Mouse (Mus musculus) kidney, postnatal 25 days (tissue): ENCODE data around the gene Btbd19.

ENCODE experiments used
- DNase-seq, 2 experiments: peaks; one replicate each; pipeline ENCODE4 v3.0.0; 2021; ENCODE audit warnings: mixed read lengths in 2 of 2

Btbd19 gene

DNA sequence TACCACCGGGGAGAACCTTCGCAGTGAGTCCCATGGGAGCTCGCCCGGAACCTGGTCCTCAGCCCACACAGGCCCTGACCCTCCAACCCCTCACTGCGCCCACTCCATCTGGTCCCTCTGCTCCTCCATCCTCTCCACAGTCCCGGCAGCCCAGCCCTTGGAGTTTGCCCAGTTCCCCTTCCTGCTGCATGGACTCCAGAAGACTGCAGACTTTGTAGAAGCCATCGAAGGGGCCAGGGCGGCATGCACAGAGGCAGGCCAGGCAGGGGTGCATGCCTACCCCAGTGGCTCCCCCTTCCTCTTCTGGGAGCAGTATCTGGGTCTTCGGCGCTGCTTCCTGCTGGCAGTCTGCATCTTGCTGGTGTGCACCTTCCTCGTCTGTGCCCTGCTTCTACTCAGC is 14.5 kb downstream of the Btbd19 start:
- no peak for DNase-seq

DNA sequence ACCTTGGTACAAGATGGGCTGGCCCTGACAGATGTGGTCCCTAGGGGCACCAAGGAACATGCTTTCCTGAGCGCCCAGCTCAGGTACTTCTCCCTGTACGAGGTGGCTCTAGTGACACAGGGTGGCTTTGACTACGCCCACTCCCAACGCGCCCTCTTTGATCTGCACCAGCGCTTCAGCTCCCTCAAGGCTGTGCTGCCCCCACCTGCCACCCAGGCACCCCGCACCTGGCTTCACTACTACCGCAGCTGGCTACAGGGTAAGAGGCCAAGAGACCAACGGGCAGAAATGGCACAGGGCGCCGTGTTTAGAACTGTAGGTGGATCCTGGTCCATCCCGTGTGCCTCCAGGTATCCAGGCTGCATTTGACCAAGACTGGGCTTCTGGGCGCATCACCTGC is 15.3 kb downstream of the Btbd19 start:
- DNase-seq = no peak

DNA sequence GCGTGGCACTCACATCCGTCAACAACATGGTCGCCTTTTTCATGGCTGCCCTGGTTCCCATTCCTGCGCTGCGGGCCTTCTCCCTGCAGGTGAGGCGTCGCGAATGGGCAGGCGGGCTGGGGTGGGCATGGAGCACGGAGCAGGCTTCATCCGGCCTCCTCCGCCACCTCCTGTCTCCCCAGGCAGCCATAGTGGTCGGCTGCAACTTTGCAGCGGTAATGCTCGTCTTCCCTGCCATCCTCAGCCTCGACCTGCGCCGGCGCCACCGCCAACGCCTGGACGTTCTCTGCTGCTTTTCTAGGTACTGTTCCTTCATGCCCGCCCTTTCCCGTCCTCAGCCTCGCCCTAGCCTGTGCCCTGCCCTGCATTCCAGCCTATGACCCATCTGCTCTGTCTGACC is 16.2 kb downstream of the Btbd19 start:
- DNase-seq = no peak

DNA sequence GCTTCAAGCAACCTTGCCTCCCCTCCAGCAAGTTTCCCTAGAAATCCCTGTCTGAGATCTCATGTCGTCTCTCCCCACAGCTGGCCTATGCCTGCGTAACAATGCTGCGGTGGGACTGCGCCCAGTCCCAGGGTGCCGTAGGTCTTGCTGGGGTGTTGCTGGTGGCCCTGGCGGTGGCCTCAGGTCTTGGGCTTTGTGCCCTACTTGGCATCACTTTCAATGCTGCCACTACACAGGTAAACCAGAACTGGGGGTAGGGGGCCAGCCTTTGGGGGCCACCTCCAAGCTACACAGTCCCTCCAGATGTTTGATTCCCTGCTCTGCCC is 17.0 kb downstream of the Btbd19 start:
- no peak for DNase-seq

DNA sequence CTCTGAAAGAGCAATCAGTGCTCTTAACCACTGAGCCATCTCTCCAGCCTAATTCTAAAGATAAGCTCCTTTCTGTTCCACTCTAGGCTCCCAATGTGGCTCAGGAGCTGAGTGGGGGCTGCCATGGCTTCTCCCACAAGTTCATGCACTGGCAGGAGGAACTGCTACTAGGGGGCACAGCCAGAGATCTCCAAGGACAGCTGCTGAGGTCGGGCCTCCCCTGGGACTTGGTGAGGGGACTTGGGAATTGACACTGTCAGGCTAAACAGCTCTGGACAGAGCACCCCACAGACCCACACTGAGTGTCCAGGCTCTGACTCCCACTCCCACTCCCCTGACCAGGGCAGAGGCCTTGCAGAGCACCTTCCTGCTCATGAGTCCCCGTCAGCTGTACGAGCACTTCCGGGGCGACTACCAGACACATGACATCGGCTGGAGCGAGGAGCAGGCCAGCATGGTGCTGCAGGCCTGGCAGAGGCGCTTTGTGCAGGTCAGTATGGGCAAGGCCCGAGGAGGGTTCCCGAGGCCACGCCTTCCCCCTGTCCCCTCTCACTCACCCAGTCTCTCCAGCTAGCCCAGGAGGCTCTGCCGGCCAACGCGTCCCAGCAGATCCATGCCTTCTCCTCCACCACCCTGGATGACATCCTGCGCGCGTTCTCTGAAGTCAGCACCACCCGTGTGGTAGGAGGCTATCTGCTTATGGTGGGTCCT is 17.6 kb downstream of the Btbd19 start:
- no peak for DNase-seq

DNA sequence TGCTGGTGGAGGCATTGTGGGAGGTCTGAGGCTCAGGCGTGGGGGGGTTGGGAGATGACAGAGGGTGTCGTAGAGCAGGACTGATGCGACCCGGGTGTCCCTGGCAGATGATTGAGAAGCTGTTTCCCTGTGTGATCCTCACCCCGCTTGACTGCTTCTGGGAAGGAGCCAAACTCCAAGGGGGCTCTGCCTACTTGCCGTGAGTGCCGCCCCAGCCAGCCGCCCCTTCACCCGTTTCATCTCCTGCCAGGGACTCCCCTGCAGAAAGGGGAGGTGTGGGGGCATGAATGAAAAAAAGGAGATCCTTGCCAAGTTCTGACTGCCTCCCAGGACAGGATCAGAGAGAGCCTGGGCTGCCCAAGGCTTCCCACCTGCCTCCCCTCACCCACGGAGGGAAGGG is 20.4 kb downstream of the Btbd19 start:
- no peak for DNase-seq

DNA sequence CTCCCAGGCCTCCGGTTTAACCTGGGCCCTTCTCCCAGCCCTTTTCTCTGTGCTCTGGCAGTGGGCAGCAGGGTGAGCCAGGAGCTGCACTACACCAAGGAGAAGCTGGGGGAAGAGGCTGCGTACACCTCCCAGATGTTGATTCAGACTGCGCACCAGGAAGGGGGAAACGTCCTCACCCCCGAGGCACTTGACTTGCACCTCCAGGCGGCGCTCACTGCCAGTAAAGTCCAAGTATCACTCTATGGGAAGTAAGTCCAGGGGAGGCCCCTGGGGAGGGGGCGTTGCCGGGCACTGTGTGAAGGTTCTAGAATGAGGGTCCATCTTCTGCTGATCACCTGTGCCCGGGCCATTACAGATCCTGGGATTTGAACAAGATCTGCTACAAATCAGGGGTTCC is 20.9 kb downstream of the Btbd19 start:
- DNase-seq = no peak

DNA sequence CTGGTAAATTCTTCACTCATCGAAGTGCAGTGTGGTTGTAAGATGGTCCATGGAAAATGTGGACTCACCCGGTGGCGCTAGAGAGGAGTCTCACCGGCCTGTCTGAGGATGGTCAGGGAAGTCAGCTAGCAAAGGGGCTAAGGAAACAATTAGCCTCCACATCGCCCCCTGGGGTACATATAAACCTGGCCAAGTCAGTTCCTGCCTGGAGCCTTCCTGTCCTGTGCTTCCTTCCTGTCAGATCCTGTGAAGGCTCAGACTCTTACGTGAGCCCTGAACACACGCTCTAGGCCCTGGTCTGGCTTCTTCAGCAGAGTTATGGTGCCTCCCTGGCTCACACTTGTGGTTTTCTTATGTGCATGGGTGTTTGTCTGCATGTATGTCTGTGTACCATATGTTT is 24.3 kb downstream of the Btbd19 start:
- DNase-seq = peak; percentile 69 to 71

DNA sequence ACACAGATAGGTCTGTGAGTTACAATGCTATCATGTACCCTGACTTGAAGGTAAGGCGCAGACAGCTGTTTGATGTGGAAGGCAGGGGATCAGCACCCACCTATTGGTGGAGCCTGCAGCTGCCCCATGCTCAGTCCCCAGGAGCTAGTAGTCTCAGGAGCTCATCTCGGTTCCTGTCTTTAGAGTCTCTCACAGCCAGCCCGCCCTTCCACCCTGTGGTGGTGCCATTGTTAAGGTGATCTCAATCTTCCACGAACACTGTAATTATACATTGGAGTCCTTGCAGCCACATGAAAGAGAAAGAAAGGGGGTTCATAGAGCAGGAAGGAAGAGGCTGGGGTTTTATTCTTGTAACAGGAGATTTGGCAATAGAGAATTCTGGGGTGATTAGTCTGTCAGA is 25.5 kb downstream of the Btbd19 start:
- no peak for DNase-seq

DNA sequence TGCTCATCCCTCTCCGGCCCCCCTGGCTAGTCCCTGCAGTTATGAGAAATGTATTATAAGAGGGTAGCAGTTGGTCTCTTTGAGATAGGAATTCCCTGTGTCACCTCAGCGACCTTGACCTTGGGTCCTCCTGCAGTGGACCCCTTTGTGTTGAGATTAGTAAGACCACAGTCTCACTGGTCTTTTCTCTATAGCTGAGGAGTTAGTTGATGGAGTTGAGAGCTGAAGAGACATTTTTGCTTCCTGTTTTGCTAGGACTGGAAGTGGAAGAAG is 26.8 kb downstream of the Btbd19 start:
- DNase-seq = no peak

DNA sequence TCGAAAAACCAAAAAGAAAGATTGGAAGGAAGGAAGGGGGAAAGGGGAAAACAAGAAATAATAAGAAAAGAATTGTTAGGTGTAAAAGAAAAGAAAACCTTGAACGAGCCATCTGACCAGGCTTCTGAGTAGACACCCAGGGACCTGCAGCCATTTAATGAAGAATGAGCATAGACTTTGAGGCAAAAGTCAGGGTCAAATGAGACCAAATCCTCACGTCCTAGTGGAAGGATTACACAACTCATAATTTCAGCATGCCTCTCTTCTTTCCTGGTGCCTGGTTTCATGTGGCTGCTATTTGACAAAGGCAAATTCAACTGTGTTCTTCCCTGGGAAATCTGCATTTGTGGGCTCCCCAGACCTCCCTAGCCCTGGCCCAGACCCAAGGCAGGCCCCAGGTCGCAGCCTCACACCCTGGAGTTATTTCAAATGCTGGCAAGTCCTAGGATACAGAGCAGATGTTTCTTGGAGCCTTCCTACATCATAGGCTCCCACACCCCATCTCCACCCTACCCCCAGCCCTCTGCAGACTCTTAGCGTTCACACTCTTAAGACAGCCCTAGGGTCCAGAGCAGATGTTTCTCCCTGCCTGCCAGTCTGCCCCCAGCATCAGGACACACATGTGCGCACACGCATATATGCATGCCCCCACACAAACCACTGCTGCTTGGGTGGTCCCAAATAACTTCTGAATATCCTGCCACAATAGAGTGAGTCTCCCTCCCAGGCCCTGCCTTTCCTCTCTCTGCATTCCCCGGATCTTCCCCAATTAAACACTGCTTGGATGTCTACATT is 27.4 kb downstream of the Btbd19 start:
- DNase-seq = no peak

DNA sequence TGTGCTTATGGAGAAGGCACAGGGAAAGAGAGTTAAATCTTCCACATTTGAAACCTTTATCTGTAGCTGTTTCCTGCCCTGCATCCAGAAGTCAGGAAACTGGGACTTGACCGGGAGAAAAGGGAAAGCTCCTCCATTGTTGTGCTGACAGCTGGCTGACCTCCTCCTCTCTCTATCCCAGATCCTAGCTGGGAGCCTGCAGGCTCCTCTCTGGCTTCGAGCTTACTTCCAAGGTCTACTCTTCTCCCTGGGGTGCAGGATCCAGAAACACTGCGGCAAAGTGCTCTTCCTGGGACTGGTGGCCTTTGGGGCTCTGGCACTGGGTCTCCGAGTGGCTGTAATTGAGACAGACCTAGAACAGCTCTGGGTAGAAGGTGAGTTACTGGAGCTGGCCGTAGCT is 28.9 kb downstream of the Btbd19 start:
- peak in 1 of 2 experiments; percentile 26 for DNase-seq

DNA sequence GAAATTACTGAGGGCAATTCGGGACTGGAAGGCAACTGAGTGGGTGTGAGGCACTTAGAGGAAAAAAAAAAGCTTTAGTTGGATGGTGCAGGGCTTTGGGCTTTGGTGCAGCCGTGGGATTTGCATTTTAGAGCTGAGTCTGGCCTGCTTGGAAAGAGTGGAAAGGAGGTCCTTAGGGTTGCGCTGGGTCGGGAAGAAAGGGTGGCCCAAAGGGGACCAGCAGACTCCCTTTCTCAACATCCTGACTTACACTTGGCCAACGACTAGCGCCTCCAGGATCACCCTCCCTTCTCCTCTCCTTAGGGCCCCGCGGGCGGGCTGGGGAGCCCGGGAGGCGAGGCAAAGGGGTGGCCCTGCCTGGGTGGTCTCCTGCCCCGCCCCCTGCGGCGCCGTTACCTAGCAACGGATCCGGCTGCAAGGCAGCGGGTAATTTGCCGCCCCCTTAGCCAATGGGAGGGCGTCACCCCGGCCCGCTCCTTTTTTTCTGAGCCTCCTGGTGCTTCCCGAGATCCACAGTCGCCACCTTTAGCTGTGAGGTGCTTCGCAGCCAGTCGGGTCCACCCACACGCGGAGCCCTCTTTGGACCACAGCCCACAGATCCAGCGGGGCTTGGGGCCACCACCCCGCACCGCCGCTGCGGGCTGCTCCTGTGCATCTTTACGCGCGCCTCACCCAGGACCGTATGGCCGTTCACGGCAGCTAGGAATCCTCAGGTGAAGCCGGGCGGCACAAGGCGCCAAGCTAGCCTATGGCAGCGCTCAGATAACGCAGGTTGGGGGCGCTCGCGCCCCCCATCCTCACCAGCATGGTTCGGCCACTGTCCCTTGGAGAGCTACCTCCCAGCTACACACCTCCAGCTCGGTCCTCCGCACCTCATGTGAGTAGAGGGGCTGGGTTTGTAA is 29.7 kb downstream of the Btbd19 start, which contains the start of gene Ptch2:
TSS of gene Ptch2 (plus strand) at position 525 of the 902 bp plus-strand sequence.
- DNase-seq = peak; percentile 81 to 87

DNA sequence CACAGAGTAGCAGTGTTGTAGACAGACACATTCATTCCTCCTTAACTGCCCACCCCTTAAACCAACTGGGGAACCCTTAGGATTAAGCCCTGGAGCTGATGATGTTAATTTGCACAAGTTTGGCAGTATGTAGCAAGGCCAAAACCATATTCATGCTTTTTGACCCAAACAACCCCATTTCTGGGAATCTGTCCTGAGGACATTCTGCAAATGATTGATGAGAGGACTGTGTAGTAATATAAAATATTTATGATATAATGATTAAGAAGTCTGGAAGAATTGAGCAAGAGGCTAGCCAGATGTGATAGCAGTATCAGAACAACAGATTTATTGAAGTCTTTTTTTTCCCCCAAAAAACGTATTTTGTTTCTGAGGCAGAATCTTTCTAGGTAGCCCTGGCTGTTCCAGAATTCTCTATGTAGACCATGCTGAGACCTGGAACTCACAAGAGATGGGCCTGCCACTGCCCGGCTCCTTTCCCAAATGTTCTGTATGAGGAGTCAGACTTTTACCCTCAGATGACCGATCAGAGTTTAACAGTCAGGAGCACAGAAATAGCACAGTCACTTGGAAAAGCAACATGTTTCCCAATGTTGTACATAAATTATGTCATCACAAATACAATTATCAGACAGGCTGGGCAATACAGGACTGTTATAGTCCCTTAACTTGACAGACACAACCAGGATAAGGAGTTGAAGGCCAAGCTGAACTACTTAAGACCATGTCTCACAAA is 30.7 kb downstream of the Btbd19 start:
- DNase-seq = no peak

DNA sequence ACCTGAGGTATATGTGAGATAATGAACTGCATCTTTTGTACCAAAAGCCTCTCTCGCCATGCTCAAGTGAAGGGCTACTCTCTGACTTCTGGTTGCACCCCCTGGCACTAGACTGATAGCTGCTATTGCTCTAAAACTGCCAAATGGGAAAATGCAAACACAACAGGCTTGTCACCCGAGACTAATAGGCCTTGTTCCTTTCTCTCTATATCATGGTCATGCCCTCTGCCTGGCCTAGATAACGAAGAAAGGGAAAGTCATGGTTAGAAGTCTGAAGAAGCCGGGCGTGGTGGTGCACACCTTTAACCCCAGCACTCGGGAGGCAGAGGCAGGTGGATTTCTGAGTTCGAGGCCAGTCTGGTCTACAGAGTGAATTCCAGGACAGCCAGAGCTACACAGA is 34.9 kb downstream of the Btbd19 start:
- DNase-seq = no peak

DNA sequence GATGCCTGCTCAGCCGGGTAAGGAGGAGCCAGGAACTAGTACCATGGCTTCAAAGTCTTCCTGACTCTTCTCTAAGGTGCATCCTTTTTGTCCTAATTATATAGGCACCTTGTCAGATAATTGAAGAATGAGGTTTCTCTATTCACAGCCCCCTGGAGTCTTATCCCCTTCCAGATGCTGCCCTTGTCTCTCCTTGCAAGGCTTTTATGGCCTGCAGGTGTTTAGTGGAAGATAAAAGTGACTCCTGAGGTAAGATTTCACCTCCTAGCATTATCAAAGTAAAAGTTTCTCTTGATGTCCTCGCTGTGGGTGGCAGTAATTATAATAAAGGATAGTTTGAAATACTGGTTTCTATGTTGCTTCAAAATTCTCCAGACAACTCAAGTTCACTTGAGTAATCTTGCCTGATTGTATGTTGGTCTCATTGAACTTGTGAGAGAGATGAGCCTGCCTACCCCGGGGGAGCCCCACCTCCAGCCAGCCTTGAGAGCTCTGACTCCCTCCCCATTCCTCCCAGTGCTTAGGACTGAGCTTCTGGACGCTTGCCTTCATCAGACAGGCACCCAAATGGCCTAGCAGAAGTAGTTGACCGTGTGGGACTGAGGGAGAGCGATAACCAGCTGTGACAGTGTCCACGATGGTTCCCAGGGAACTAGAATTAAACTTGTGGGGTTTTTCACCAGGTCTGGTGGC is 37.4 kb downstream of the Btbd19 start:
- no peak for DNase-seq

DNA sequence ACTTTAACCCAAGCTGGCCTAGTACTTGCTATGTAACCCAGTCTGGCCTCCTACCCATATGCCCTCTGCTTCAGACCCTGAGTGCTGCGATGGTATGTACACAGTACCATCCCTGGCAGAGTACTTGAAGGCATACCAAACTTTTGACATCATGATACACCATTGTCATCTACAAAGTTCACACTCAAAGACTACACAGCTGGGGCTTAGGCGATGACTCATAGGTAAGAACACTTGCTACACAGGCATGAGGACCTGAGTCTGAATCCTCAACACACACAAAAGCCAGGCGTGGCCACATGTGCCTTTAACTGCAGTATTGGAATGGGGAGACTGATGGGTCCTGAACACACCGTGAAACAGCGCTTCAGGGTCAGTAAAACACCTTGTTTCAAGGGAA is 54.3 kb downstream of the Btbd19 start:
- DNase-seq = no peak

DNA sequence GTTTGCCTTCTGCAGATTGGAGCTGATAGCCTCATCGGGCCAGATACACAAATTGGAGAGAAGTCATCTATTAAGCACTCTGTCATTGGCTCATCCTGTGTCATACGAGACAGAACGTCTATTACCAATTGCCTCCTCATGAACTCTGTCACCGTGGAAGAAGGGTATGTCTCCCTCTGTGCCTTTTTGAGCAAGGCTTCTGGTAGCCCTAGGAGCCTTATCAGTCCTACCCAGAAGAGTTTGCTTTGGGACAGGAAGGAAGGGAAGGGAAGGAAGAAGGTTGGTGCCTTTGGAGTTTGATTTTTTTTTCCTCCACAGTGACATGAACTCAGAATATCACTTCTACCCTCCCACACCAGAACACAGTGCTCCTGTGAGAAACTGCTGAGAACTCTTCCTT is 54.9 kb downstream of the Btbd19 start:
- DNase-seq = no peak

DNA sequence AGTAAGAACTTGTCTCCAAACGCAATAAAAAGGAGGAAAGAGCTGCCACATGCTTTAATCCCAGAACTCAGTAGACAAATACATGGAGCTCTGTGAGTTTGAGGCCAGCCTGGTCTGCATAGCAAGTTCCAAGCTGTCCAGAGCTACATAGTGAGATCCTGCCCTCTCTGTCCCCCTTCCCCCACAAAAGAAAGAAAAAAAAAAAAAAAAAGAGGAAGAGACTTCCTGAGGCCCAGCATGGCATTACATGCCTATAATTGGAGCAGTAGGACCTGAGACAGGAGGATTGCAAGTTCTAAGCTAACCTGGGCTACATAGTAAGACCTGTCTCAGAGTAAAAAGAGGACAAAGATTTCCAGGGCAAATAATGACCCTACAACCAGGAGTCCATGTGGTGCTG is 55.9 kb downstream of the Btbd19 start:
- no peak for DNase-seq
